Mouse (Mus musculus): ENCODE measurements around the gene Fndc3a. TPM values are rescaled to one million over a fixed set of nuclear protein-coding genes. Genes with fewer than 3 reads are reported as not detected.

Gene Fndc3a
- total RNA-seq, 2 experiments from 2014 or later: 54.6 to 59.0 TPM

DNA sequence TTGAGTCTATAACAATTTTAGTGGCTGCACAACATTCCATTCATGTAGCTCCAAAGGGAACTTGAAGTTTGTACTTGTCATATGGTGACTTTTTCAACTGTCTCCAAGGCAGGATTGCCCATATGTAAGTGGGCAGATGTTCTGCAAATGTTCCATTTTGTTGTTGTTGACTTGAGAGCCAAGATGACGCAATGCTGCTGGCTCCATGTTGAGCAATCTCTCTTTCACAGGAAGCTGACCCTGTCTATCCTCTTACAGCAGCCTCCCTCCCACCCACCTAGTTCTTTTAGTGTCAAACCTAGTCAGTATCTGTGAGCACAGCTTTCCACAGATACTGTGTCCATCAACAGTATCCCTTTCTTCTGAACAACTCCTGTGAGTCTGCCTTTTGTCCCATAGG, 145.9 kb downstream of the Fndc3a start:
- intact Hi-C loops (cut with DNase I): no loop called here

DNA sequence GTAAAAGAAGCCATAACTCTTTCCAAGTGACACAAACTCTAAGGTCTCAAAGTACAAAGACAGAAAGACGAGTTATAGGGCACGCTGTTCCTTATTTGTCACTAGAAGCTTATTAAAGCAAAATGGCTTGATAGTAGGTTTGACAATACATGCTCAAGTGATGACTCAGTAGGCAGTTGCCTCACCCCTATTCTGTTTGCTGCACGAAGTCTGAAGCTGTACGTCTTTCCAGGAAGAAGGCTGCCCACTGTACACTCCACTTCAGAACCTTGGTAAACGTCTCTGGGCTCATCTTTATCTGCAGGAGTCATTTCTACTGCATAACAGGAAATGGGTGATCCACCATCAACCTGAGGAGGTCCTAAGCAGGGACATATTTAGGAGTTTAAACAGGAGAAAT, 151.0 kb downstream of the Fndc3a start:
- DNase-seq: no peak
- intact Hi-C loops (cut with DNase I): no loop called here

More for the DNA sequence above, 145.9 kb downstream of the Fndc3a start:
- no peak for DNase-seq

DNA sequence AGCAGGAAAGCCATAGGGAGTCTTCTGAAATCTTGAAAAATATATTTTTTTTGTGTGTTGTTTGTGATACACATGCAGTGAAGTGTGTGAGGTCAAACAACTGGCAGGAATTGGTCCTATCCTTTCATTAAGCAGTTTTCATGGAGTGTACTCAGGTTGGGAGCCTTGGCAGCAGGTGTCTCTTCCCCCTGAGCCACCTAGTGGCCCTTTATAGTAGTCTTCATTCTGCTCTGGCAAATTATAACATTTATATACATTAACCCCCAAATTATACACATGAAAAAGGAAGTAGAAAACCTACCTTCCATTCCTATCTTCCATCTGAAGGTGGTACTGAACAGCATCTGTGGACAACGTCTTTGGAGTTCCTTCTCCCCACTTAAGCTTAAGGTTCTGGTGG, 154.0 kb downstream of the Fndc3a start:
- DNase-seq: no peak
- intact Hi-C loops (cut with DNase I): no loop called here

DNA sequence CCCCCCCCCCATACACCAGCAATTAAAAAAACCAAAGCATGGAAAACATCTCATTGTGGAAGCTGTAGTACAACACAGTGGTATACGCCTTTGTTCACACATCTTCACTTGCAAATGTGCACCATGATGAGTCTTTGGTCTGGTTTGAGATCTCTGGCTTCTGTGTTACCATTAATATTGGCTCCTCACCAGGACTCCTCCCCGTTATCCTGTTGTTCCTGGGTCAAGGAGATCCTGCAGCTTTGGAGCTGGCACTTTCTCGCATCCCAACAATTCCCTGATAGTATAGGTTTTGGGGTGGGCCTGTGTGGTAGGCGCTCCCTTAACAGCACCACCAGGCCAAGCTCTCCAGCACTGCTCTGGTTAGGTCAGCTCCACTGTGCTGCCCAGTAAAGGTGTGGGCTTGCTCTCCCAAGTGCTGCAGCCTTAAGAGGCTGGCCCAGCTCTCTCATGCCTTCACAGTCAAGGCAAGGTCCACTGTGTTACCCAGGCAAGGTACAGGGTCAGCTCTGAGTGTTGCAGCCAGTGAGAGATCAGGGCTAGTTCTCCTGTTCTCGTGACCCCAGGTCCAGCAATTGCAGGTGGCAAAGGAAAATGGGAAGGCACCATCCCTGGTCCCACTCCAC, 173.3 kb downstream of the Fndc3a start:
- intact Hi-C loops (cut with DNase I): loop anchor here (10.0 kb wide), 1 partner anchor 1752 kb away; no protein-coding TSS in a partner anchor
- no peak for DNase-seq

DNA sequence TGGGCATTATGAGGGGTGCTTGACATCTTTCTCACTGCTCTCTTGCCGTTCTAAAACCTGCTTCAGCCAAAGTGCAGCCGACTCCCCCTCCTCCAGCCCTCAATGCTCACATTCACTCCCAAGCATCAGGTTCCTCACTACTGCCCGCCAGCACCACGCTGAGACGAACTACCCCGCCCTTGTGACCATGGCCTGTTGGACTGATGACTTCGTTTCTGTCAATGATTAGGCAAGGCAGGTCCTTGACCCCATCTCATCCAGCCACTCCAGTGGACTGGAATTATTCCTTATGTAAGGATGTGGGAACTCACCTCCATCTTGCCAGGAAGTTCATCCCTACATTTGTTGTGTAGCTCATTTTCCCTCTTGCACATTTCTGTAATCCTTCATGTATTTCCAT, 175.9 kb downstream of the Fndc3a start:
- DNase-seq: no peak
- intact Hi-C loops (cut with DNase I): loop anchor here (10.0 kb wide), 1 partner anchor 1749 kb away; no protein-coding TSS in a partner anchor

DNA sequence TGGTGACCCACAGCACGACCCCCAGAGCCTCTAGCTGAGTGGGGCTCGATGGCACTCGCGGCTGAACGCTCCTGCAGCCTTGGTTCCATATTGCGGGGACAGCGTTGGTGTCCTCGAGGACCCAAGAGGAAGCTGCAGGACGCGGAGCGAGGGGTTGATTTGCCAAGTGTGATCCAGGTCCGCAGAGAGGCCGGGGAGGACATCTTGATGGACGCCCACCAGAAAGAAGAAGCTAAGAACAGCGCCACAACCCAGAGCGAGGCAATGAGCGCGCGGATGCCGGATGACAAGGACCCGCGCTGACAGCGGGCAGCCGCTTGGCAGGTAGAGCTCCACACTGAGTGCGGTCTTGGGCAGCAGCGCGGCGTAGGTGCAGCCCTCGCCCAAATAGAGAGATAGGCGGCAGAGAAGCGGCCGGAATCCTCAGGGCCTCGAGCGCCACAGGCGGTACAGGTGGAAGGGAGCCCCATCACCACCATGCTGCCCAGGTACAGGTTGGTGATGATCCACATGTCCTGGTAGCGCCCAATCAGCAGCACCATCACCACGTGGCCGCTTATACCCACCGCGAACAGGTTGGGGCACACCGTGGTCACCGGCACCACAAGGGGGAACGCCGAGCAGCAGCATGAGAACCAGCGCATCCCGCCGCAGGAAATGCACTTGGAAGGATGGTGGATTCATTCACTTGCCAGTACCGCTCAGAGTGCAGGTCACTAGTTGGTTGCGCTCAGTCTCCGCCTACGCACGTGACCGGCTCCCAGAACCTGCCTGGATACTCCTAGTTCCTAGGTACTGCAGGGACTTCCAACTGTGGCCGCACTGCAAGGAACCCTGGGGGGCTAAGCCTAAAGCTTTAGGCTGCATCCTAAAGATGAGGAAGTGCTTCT, 177.5 kb downstream of the Fndc3a start:
- intact Hi-C loops (cut with DNase I): loop anchor here (10.0 kb wide), 1 partner anchor 1747 kb away; no protein-coding TSS in a partner anchor
- peak; percentile 19 for DNase-seq

DNA sequence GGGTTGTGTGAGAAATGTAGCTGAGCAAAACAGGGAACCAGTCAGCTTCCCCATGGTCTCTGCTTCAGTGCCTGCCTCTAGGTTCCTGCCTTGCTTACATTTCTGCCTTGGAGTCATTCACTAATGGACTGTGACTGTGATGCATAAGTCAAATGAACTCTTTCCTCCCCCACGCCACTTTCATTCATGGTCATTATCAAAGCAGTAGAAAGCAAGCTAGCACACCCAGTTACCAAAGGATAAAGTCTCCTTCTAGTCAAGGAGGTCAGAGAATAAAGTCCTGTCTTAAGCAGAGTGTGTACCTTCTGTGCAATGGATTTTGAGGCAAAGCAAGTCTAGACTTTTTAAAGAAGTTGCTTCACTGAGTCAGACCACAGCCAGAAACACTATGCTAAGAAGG, 182.7 kb downstream of the Fndc3a start:
- intact Hi-C loops (cut with DNase I): no loop called here

DNA sequence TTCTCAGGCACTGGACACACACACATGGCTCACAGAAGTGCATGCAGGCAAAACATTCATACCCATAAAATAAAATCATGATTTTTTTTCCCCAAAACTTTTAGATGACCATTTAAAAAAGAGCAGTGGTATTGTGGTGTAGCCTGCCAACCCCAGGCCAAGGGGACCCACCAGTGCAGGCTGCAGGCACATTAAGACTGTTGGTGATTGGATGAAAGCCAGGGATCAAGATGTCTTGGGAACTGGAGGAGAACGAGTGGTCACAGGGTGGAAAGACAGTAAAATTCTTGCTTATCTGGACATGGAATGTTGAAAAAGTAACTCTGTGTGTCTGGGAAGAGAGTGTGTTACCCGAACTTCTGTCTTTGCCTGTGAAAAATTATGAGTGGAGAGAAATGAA, 190.2 kb downstream of the Fndc3a start:
- intact Hi-C loops (cut with DNase I): loop anchor here (10.0 kb wide), 1 partner anchor 145 kb away; no protein-coding TSS in a partner anchor
- DNase-seq: no peak

More for the DNA sequence above, 182.7 kb downstream of the Fndc3a start:
- DNase-seq: no peak

DNA sequence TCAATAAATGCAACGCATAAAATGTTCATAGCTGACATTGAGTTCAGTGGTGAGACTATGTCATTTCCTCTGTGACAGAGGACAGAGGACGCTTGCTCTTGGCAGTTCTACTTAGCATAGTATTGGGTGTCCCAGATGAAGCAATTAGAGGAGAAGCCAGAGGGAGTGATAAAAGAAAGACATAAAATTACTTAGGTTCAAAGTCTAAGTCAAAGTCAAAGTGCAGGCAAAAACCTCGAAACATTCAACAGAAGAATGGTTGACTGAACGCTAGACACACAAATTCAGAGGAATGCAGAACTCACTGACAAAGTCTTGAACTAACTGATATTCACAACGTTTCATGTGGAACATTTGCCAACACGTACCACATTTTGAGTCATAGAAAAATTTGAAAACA, 191.0 kb downstream of the Fndc3a start:
- intact Hi-C loops (cut with DNase I): loop anchor here (10.0 kb wide), 1 partner anchor 144 kb away; no protein-coding TSS in a partner anchor
- DNase-seq: no peak

DNA sequence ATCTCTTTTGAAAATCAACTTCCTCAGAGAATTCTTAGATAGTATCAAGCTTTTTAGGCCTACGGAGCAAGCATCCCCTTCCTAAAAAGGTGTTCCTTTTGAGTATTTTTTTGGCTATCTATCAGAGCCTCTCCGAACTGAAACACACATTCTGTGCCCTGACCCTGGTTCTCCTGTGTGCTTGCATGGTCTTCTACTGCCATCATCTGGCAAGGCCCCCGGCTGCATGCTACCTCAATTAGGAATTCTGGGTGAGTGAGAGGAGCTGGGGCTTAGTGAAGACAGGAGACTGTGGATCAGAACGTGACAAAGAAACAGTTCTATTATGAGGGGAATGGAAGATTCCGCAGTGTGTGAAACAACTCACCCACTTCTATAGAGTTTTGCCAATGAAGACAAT, 193.4 kb downstream of the Fndc3a start:
- intact Hi-C loops (cut with DNase I): loop anchor here (10.0 kb wide), 1 partner anchor 142 kb away; no protein-coding TSS in a partner anchor
- DNase-seq: peak; percentile 60

DNA sequence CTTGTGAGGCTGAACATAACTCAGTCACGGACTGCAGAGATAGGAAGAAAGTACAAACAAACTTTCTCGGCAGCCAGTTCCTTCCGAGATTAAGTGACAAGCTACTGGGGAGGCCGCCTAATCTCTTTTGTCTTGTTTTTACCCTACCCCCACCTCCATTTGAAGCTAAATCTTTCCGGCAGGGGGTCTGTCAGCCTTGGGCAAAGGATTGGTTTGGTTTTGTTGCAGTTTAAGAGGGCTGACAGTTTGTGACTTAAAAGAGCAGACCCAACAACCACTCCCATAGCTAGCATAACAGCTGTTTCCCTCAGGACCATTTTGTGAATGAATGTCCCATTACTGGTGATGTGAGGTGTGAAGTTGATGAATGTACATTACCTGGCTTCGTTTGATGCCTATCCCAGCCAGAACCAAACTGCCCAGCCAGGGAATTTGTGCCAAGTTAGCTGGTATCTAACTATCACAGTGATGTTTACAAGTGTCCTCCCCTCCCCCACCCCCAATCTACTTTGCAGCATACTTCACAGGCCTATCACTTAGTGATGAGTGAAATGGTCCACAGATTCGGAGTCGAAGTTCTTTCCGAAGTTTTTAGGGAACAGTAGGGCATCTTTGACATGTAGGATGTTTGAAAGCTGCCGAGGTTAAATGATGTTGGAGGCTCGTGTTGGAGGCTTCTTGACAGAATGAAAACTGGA, 202.9 kb downstream of the Fndc3a start:
- intact Hi-C loops (cut with DNase I): no loop called here

DNA sequence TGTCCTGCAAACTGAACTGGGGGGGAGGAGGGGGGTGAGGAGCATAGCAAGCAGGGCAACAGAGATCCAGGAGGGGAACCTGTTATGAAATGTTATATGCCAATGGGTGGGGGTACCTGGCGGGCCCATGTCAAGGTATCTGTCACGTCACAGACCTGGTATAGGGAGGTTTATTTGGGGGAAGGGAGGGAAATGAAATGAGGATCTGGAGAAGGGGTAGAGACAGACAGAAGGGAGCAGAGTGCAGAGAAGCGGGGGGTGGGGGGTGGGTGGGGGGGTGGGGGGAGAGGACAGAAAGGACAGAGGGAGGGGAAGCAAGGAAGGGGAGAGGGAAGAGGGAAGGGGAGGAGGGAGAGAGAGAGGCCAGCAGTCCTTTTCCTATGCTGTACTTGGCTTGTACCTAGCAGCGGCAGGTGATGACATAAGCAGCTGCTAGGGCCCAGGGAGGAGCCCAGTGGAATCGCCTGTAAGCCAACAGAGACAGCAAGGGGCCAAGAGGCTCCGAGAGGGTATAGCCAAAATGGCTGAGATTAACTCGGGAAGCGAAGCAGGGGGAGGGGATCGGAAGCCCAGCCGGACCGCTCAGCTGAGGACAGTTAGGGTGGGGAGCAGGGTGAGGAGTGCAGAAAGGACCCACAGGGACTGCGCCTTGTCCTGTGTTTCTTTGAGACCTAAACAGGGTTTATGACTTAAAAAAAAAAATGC, 203.6 kb downstream of the Fndc3a start:
- DNase-seq: peak; percentile 30

More for the DNA sequence above, 202.9 kb downstream of the Fndc3a start:
- DNase-seq: no peak

DNA sequence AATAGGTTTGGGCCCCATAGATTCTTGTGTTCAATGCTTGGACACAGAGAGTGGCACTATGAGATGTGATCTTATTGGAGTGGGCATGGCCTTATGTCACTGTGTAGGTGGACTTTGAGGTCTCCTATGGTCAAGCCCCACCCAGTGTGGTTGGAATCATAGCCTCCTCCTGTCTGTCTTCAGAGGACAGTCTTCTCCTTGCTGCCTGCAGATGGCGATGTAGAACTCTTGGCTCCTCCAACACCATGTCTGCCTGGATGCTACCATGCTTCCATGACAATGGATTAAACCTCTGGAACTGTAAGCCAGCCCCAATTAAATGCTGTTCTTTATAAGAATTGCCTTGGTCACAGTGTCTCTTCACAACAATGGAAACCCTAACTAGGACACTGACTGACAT, 204.8 kb downstream of the Fndc3a start:
- intact Hi-C loops (cut with DNase I): no loop called here
- DNase-seq: no peak

More for the DNA sequence above, 203.6 kb downstream of the Fndc3a start:
- intact Hi-C loops (cut with DNase I): no loop called here

DNA sequence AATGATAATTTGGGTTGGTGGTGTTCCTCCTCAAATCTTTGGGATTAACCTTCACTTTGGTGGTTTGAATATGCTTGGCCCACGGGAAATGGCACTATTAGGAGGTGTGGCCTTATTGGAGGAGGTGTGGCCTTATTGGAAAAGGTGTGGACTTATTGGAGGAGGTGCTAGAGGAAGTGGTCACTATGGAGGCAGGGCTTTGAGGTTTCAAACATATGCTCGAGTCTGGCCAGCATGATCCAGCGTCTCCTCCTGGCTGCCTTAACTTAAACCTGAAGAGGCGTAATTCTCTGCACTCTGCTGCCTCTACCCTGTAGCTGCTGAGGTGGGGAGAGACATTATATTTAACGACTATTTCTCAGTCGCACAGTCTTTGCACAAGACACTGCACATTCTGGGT, 206.6 kb downstream of the Fndc3a start:
- no peak for DNase-seq
- intact Hi-C loops (cut with DNase I): no loop called here

DNA sequence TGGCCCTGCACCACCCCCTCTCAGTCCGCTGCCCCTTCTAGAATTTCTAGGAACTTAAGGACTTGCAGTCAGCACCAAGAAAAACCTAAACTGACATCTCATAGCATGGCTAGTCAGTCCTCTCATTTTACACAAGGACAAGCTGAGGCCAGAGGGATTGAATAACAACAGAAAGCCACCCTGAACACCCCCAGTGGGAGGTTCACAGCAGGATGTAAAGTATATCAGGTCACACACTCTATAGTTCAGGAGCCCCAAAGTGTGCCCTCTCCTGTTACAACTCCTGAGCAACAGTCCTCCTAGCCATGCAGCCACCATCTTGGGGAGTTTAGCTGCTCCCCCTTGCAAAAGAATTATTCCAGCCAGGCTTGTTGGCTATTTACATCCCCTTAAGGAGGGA, 216.0 kb downstream of the Fndc3a start:
- intact Hi-C loops (cut with DNase I): no loop called here
- DNase-seq: no peak

DNA sequence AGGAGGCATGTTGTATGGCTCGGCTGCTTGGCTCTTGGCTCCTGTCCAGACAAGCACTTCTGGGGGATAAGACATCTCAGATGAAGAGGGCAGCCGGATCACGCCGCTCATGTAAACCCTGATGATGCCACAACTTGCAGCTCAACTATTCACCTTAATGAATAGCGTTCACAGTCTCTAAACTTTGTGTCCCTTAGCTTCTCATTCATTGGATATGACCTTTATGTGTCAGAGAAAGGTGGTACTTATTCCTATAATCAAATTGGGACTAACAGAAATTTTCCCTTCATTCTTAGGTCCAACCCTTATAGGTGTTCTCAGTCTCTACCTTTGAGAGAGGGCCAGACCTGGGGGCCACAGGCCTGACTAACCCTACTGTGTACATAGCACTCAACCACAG, 218.1 kb downstream of the Fndc3a start, which contains the start of gene Gm9195:
Gene Gm9195 (minus strand): TSS at position 101 of the 400 bp plus-strand sequence.
- intact Hi-C loops (cut with DNase I): no loop called here
- peak; percentile 17 for DNase-seq

DNA sequence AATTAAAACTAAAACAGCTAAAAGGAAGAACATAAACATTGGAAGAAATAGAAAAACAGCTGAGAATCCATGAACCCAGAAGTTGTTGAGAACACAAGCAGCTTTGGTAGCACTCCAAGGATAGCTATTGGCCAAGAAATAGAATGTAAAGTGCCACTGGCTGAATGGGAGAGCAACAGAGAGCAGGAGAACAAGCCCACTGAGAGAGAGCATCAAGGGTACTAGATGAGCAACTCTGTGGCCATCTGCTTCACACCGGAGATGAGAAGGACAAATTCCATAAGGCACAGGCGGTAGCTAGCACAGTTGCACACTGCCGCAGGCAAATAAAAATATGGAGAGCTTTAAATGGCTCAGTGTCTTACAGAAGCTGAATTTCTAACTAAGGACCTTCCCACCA, 219.4 kb downstream of the Fndc3a start:
- DNase-seq: no peak
- intact Hi-C loops (cut with DNase I): no loop called here

Data from left cerebral cortex, postnatal 4 days (tissue).